In the genomic region with DNA sequence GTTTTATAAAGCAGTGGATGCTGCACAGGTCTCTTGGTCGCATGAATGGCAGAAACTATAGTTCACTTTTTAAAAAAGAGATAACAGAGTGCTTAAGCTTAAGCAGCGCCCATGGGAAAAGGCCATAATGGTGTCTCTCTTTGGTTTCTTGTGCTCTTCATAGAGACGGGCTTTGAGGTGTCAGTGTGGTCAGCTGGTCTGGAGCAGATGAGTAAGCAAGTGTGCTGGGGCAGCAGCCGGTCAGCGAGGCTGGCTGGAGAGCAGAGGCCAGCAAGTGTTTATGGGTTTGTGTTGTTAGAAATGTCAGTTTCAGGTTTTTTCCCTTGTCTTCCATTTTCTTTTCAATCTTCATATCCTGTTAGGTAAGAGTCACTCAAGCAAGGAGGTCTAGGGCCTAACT, we compare ENCODE assay signal across 22 mouse cellular contexts. TPM values are rescaled to one million over a fixed set of nuclear protein-coding genes. Genes with fewer than 3 reads are reported as not detected.
A peak's percentile ranks its signal among the peaks of the same experiment; 100 is the strongest.
DNase-seq lines count a peak whose midpoint lies in the region; ATAC-seq and TF ChIP-seq lines count a peak whose summit lies in the region.
"Had no signal": no experiment of that assay in that cellular context is flagged by ENCODE, and none has a peak within 500 bp of the region (broad histone marks: within the 10 kb centered on the region; RNA-seq: fewer than 3 reads in every experiment).

No protein-coding gene starts in this region.

- 88% methylated on average over 5 of the region's 5 CpGs for WGBS in midbrain, embryonic 16.5 days
- 84% methylated on average over 5 of the region's 5 CpGs for WGBS in midbrain, postnatal 0 days
- 81% methylated on average over 5 of the region's 5 CpGs for WGBS in small intestine, adult 2 months
- 85% methylated on average over 5 of the region's 5 CpGs for WGBS in intestine, embryonic 16.5 days

- H3K4me2 ChIP-seq in midbrain, embryonic 16.5 days (ENCODE audit: low read length): 0 out of 2 replicates have a peak overlapping the region, but pooled peaks have one; percentile 4
- H3K4me2 ChIP-seq in midbrain, postnatal 0 days (ENCODE audit: low read depth, low read length, poor library complexity, severe bottlenecking): no peak overlapping the region
- no peak overlapping the region for H3K4me2 ChIP-seq in intestine, embryonic 16.5 days (ENCODE audit: low read depth, low read length)
- H3K4me2 ChIP-seq: embryonic facial prominence, embryonic 15.5 days; limb, embryonic 15.5 days had no signal

- H3K4me1 ChIP-seq in midbrain, embryonic 16.5 days (ENCODE audit: control insufficient read depth, insufficient read depth, low read length): peaks cover 31% of the 10 kb centered on the region
- H3K4me1 ChIP-seq in midbrain, postnatal 0 days (ENCODE audit: insufficient read depth, low read length): 0 out of 2 replicates have a peak, but pooled peaks cover 5% of the 10 kb centered on the region
- peaks cover 20% of the 10 kb centered on the region for H3K4me1 ChIP-seq in bone marrow macrophage, adult 2 months (ENCODE audit: control insufficient read depth, insufficient read depth, low read length)
- peaks cover 24% of the 10 kb centered on the region for H3K4me1 ChIP-seq in small intestine, adult 2 months (ENCODE audit: control insufficient read depth, insufficient read depth, insufficient read length, low read length)
- H3K4me1 ChIP-seq in intestine, embryonic 16.5 days (ENCODE audit: control insufficient read depth, insufficient read depth, low read length): peaks cover 14% of the 10 kb centered on the region; the same call in 1 of the 2 replicates

- no peak for ATAC-seq in midbrain, embryonic 16.5 days
- no peak for ATAC-seq in midbrain, postnatal 0 days (ENCODE audit: low FRiP score)
- no peak for ATAC-seq in intestine, embryonic 16.5 days
- ATAC-seq: liver, postnatal 0 days had no signal

- no peak for TF ChIP-seq POLR2A in bone marrow macrophage, adult 2 months (IDR thresholded peaks at IDR 0.05; ENCODE audit: borderline replicate concordance, low read depth, low read length)
- no peak for TF ChIP-seq POLR2A in small intestine, adult 2 months (IDR thresholded peaks at IDR 0.05; ENCODE audit: low read depth, low read length)

- no peaks in the 10 kb centered on the region for H3K36me3 ChIP-seq in midbrain, embryonic 16.5 days (ENCODE audit: control insufficient read depth, insufficient read depth, low read length)
- no peaks in the 10 kb centered on the region for H3K36me3 ChIP-seq in midbrain, postnatal 0 days (ENCODE audit: insufficient read depth, low read length)
- H3K36me3 ChIP-seq in small intestine, adult 2 months (ENCODE audit: control insufficient read depth, insufficient read depth, low read length): no peaks in the 10 kb centered on the region
- H3K36me3 ChIP-seq in intestine, embryonic 16.5 days (ENCODE audit: control insufficient read depth, insufficient read depth, low read length): no peaks in the 10 kb centered on the region
- H3K36me3 ChIP-seq: embryonic facial prominence, embryonic 15.5 days; G1E; limb, embryonic 15.5 days had no signal

- no peak overlapping the region for H3K27ac ChIP-seq in midbrain, embryonic 16.5 days (ENCODE audit: low read length)
- H3K27ac ChIP-seq in midbrain, postnatal 0 days (ENCODE audit: low read depth, low read length): no peak overlapping the region
- no peak overlapping the region for H3K27ac ChIP-seq in bone marrow macrophage, adult 2 months (ENCODE audit: insufficient read depth, low read depth, low read length)
- H3K27ac ChIP-seq in small intestine, adult 2 months (ENCODE audit: insufficient read depth, low read depth, low read length): peak overlapping the region; percentile 14; the same call in 1 of the 2 replicates
- H3K27ac ChIP-seq in intestine, embryonic 16.5 days (ENCODE audit: low read length): no peak overlapping the region
- H3K27ac ChIP-seq: embryonic facial prominence, embryonic 15.5 days; limb, embryonic 15.5 days; stomach, postnatal 0 days had no signal

- no peak for TF ChIP-seq CTCF in midbrain, postnatal 0 days (IDR thresholded peaks at IDR 0.05)
- no peak for TF ChIP-seq CTCF in bone marrow macrophage, adult 2 months (IDR thresholded peaks at IDR 0.05; ENCODE audit: low read depth, low read length)
- no peak for TF ChIP-seq CTCF in small intestine, adult 2 months (IDR thresholded peaks at IDR 0.05; ENCODE audit: extremely low read depth, insufficient read length, insufficient replicate concordance, low read depth, low read length)

- no peak overlapping the region for H3K9ac ChIP-seq in midbrain, embryonic 16.5 days (ENCODE audit: low read depth, low read length)
- no peak overlapping the region for H3K9ac ChIP-seq in midbrain, postnatal 0 days (replicated peaks; ENCODE audit: low read length, poor library complexity, severe bottlenecking)
- no peak overlapping the region for H3K9ac ChIP-seq in intestine, embryonic 16.5 days (ENCODE audit: low read depth, low read length)
- H3K9ac ChIP-seq: embryonic facial prominence, embryonic 15.5 days; limb, embryonic 15.5 days; liver, postnatal 0 days had no signal

- peak; percentile 74 to 86 for DNase-seq in adrenal gland, adult (ENCODE audit: inconsistent age in 2 of 2, low spot score in 1 of 2)
- no peak for DNase-seq in adrenal gland, adult 18-20 months (ENCODE audit: low spot score in 2 of 2)
- DNase-seq in midbrain, postnatal 0 days (ENCODE audit: low spot score): no peak
- DNase-seq in retina, embryonic 14.5 days (ENCODE audit: low spot score): no peak
- DNase-seq: cerebellum, adult 18-20 months; heart, adult 18-20 months; heart, postnatal 14 days; kidney, adult 9 months; kidney, postnatal 4 days; layer of hippocampus, postnatal 36 days; liver, postnatal 0 days; lung, postnatal 4 days; midbrain, embryonic 14.5 days; thymus, postnatal 14 days had no signal

- no peaks in the 10 kb centered on the region for H3K9me3 ChIP-seq in midbrain, embryonic 16.5 days (replicated peaks; ENCODE audit: control insufficient read depth, low read length, poor library complexity, severe bottlenecking)
- H3K9me3 ChIP-seq in midbrain, postnatal 0 days (ENCODE audit: low read length): no peaks in the 10 kb centered on the region
- no peaks in the 10 kb centered on the region for H3K9me3 ChIP-seq in intestine, embryonic 16.5 days (ENCODE audit: control insufficient read depth, low read length)
- H3K9me3 ChIP-seq: embryonic facial prominence, embryonic 15.5 days; limb, embryonic 15.5 days had no signal

- no peaks in the 10 kb centered on the region for H3K27me3 ChIP-seq in midbrain, embryonic 16.5 days (ENCODE audit: control insufficient read depth, insufficient read depth, low read depth, low read length)
- H3K27me3 ChIP-seq in midbrain, postnatal 0 days (ENCODE audit: insufficient read depth, low read length): no peaks in the 10 kb centered on the region
- H3K27me3 ChIP-seq in small intestine, adult 2 months (ENCODE audit: control insufficient read depth, insufficient read depth, low read length): no peaks in the 10 kb centered on the region
- no peaks in the 10 kb centered on the region for H3K27me3 ChIP-seq in intestine, embryonic 16.5 days (replicated peaks; ENCODE audit: control insufficient read depth, insufficient read depth, low read length)
- H3K27me3 ChIP-seq: embryonic facial prominence, embryonic 15.5 days; limb, embryonic 15.5 days had no signal

- no peak overlapping the region for H3K4me3 ChIP-seq in midbrain, embryonic 16.5 days (ENCODE audit: low read depth, low read length)
- no peak overlapping the region for H3K4me3 ChIP-seq in midbrain, postnatal 0 days (ENCODE audit: low read depth, low read length)
- 0 out of 2 replicates have a peak overlapping the region, but pooled peaks have one; percentile 9 for H3K4me3 ChIP-seq in bone marrow macrophage, adult 2 months (ENCODE audit: insufficient read depth, low read length)
- H3K4me3 ChIP-seq in small intestine, adult 2 months (ENCODE audit: low read depth, low read length): no peak overlapping the region
- no peak overlapping the region for H3K4me3 ChIP-seq in intestine, embryonic 16.5 days (ENCODE audit: low read length)
- H3K4me3 ChIP-seq: embryonic facial prominence, embryonic 15.5 days; limb, embryonic 15.5 days had no signal

RNA-seq across cellular contexts. Expression of gene Plcl2, which starts 3.0 kb away (rescaled TPM):
- total RNA-seq in adrenal gland, adult 18-20 months (2021): 10 to 100 TPM; 48.7 to 58.0 TPM
- 9.2 and 9.7 TPM in 2 replicates for polyA plus RNA-seq in midbrain, embryonic 16.5 days (2015; fragmentation: Nextera tagmentation; extraction: Ambion mirVana)
- total RNA-seq in midbrain, postnatal 0 days (2014; rRNA removed): 43.2 and 52.1 TPM in 2 replicates
- 7.1 and 8.8 TPM in 2 replicates for polyA plus RNA-seq in midbrain, postnatal 0 days (2015; fragmentation: Nextera tagmentation; extraction: Ambion mirVana)
- 29.9 and 30.9 TPM in 2 replicates for polyA plus RNA-seq in bone marrow macrophage, adult 2 months (2012; ENCODE audit: insufficient read depth, insufficient read length, missing spikeins)
- polyA plus RNA-seq in small intestine, adult 2 months (2012; rRNA removed): 2.6 and 6.7 TPM in 2 replicates
- polyA plus RNA-seq in intestine, embryonic 16.5 days (2015; fragmentation: Nextera tagmentation; extraction: Ambion mirVana): 4.0 TPM in 2 replicates
- polyA plus RNA-seq: G1E had no signal

Comparison
In these comparisons a context has a peak if more than half of its experiments do, and no peak if none do; other contexts are left out.
1. DNase-seq: peak in adrenal gland, adult (2 of 2); none in adrenal gland, adult 18-20 months (0 of 2), midbrain, postnatal 0 days (single experiment) and retina, embryonic 14.5 days (single experiment).